Mouse (Mus musculus): ENCODE measurements around the gene Supt5.

DNA sequence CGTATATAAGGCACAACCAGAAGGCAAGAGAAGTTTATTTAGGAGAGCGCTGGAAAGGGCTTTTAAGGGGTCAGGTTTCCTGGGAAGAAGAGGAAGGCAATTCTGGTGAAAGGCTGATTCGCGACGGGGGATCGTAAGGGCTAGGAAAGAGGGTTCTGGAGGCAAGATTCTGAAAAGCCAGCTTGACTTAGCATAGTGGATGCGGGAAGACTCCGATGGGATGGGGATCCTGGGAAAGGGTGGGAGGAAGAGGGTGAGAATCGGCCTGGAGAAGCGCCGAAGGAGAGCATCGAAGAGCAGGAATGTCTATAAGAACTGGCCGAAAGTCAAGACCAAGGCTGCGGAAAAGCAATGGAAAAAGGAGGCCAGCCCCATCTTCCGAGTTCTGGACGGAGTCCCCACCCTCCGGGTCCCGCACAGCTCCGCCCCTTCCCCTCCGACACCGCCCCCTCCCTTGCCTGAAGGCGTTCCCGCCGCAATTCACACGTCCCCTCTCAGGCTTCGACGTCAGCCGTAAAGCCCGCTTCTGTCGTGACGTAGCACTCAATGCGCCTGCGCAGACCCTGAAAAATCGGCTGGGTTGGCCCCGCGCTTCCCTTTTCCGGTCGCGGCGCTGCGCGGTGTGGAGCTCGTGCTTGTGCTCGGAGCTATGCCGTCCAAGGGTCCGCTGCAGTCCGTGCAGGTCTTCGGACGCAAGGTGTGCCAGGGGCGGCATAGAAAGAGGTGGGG is 11.8 kb upstream of the Supt5 start, which contains the start of gene Rps16:
- no peak for TF ChIP-seq JUND (conservative IDR thresholded peaks at IDR 0.05; ENCODE audit: low read depth, low read length)
- no peak for TF ChIP-seq CTCF (conservative IDR thresholded peaks at IDR 0.05 in 1 of 2, IDR thresholded peaks at IDR 0.05 in 1 of 2; ENCODE audit: low read depth in 2 of 2, low read length in 2 of 2)
- TF ChIP-seq MAX (IDR thresholded peaks at IDR 0.05; ENCODE audit: low read length), result peak; percentile 69; the same call in 1 of the 2 replicates
- TF ChIP-seq TBP (conservative IDR thresholded peaks at IDR 0.05; ENCODE audit: low read depth, low read length), result peak; percentile 87
